Mouse (Mus musculus): ENCODE data around the gene Gm2075.
"Not testable (repeated sequence)": the region's sequence is repeated elsewhere in the genome, so short reads cannot be mapped to it uniquely, and the experiment has no call there.

DNA sequence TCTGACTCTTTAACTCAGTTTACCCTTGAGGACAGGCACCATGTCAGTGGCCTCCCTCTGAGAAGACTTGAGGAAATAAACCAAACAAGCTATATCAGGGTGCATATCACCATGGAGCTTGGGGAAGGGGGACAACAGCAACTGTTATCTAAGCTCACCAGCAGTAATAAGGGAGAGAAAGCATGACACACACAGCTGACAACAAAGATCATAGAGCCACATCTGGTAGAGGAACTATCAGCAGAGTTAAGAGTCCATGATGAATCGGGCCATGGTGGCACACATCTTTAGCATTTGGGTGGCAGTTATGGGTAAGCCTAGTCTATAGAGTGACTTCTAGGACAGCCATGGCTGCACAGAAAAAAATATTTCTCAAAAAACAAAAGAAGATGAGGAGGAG is 28.1 kb downstream of the Gm2075 start:
- TF ChIP-seq TBP (IDR thresholded peaks at IDR 0.05; ENCODE audit: low read depth, low read length); ELF1 (IDR thresholded peaks at IDR 0.05; ENCODE audit: low read depth, low read length); CTCF (IDR thresholded peaks at IDR 0.05 in 2 of 3, conservative IDR thresholded peaks at IDR 0.05 in 1 of 3; ENCODE audit: control insufficient read depth in 1 of 3, insufficient read depth in 1 of 3, low read depth in 2 of 3, low read length in 3 of 3, poor library complexity in 1 of 3, severe bottlenecking in 1 of 3); CHD1 (IDR thresholded peaks at IDR 0.05; ENCODE audit: low read depth, low read length); BHLHE40 (IDR thresholded peaks at IDR 0.05; ENCODE audit: borderline replicate concordance, low read depth, low read length); RCOR1 (IDR thresholded peaks at IDR 0.05; ENCODE audit: low read depth, low read length): not testable (repeated sequence)
- TF ChIP-seq EP300 (IDR thresholded peaks at IDR 0.05; ENCODE audit: low read depth in 1 of 2, low read length in 2 of 2) = peak; percentile 47 to 48; a peak in 3 of 4 replicates
- peak; percentile 10; the same call in 1 of the 2 replicates for TF ChIP-seq GATA1 (IDR thresholded peaks at IDR 0.05; ENCODE audit: low read depth, low read length)

Measured in MEL (cell line).